Mouse (Mus musculus) ovary, postnatal 10 days (tissue): ENCODE results near the gene 9430007A20Rik.
"Not testable (repeated sequence)": the region's sequence is repeated elsewhere in the genome, so short reads cannot be mapped to it uniquely, and the experiment has no call there.

Source experiments
- DNase-seq: peaks from one replicate; pipeline ENCODE4 v3.0.0; 2022; ENCODE audit warnings: low spot score

The 9430007A20Rik gene

GRCm38 (mm10) chr4:144519522-144519921 lies at the start of gene 9430007A20Rik:
9430007A20Rik (plus strand) TSS chr4:144519822.
- no peak for DNase-seq

DNA sequence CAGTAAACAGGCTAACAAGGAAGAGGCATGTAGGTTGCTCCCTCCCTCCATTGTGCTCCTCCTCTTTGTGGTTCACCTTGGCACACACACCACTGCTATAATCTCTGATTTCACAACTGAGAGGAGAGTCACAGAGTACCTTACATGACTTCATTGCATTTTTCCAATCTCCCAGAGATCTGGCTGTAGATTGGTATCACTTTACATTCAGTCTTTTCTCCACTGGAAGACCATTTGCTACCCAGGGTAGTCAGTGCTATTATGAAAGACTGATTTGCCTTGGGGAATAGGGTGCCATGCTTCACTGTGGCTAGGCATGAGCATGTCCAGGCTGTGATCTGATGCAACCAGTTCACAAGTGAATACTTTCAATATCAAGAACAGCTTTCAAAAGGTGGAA lies 26.3 kb upstream of the 9430007A20Rik start:
- no peak for DNase-seq

DNA sequence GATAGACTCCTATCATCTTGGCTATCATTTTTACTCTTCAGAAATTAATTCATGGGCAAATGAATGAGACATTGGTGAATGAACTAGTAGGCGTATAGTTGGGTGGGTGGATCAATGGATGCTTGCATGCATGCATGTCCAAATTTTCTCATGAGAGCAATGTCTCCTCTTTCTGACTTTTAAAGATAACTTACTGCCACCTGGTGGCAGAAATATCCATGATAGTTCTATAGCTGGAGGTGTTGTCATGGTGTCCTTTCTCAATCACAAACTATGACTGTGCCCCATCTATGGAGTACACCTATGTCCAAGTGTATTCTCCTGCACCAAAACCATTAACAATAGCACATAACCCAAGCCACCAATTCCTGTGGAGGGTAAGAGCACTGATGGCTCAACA lies 13.1 kb upstream of the 9430007A20Rik start:
- no peak for DNase-seq

- DNase-seq = no peak
Measured at GRCm38 (mm10) chr4:144544689-144545088, 25.1 kb downstream of the 9430007A20Rik start.

DNA sequence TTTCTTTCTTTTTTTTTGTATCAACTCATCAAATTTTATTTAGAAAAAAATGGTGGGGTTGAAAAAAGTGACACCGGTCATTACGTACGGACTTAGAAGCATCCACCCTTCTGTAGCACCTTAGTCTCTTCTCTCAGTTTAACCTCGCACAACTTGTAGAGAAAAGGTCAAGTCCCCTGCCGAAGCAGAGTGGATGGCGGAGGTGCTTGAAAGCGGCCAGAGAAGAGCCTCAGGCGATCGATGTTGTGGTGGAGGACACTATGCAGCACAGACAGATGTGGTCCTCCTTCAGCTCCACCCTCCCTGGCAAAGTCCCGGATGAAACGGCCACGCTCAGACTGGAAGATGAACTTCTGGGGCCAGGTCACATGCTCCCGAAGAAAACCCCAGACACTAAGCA lies 25.7 kb downstream of the 9430007A20Rik start:
- not testable (repeated sequence) for DNase-seq

DNA sequence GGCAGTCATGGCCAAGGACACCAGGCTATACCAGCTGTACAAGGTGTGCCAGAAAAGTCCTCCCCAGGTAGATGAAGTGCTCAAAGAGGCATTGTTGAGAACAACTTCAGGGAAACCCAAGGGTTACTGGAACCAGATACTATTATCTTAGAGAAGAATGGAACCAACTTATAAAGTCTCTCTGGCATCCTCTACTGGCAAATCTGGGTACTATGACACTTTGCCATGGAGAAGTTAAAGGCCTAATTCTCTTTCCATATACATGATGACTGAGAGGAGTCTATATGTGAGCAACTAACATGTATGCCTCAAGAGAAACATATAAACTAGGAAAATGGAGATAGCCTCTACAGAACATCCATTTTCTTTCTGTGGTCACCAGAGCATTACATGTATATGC lies 31.5 kb downstream of the 9430007A20Rik start:
- no peak for DNase-seq

- DNase-seq = no peak
Measured at GRCm38 (mm10) chr4:144559792-144560191, 40.2 kb downstream of the 9430007A20Rik start.

DNA sequence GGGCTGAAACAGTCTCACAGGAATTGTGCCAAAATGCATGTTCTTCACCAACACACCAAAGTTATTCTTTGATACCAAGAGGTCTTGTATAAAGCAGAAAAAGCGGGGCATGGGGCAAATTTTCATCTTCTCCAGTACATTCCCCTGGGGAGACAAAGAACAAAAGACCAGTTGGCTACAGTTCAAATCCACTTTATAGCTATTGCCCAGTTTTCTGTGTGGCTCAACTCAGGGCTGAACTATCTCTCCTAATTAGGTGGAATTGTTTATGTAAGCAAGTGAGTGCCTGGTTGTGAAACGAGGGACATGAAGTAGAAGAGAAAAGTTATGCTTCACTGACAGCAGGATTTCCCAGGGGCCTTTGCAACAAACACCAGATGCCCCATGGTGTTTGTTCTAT lies 41.6 kb downstream of the 9430007A20Rik start:
- DNase-seq = no peak

- DNase-seq = no peak
Measured at GRCm38 (mm10) chr4:144565034-144565433, 45.4 kb downstream of the 9430007A20Rik start, which contains the start of gene Gm13124. Gm13124 (minus strand) TSS chr4:144565134.

GRCm38 (mm10) chr4:144567752-144568151 lies 48.1 kb downstream of the 9430007A20Rik start:
- DNase-seq = no peak
